Mouse (Mus musculus) lung, embryonic 15.5 days (tissue): ENCODE measurements around the gene Eif4g1. TPM values are rescaled to one million over a fixed set of nuclear protein-coding genes. Genes with fewer than 3 reads are reported as not detected.
"Not testable (repeated sequence)": the region's sequence is repeated elsewhere in the genome, so short reads cannot be mapped to it uniquely, and the experiment has no call there.

Experiments
- ATAC-seq: fragments of 200-750 bp; cut with Nextera tagmentation; 2 replicates; pipeline ENCODE4 v1.8.0; 2017; ENCODE audit warnings: moderate number of reproducible peaks, borderline replicate concordance; ENCODE audit not compliant: low FRiP score, low TSS enrichment; ENCODE audit errors: extremely low read depth
- H3K27ac ChIP-seq: fragments of 300-500 bp; sonication (generic); 2 replicates; pipeline ENCODE4 v1.5.1; 2015; ENCODE audit warnings: moderate library complexity, mild to moderate bottlenecking, inconsistent platforms
- H3K27me3 ChIP-seq: fragments of 300-500 bp; sonication (generic); 2 replicates; pipeline ENCODE4 v1.6.1; 2015; ENCODE audit warnings: inconsistent platforms
- H3K36me3 ChIP-seq: fragments of 300-500 bp; sonication (generic); 2 replicates; pipeline ENCODE4 v1.6.1; 2015; ENCODE audit warnings: inconsistent platforms
- H3K4me1 ChIP-seq: fragments of 300-500 bp; sonication (generic); 2 replicates; pipeline ENCODE4 v1.6.1; 2015; ENCODE audit warnings: inconsistent platforms
- H3K4me2 ChIP-seq: fragments of 300-500 bp; sonication (generic); 2 replicates; pipeline ENCODE4 v1.6.1; 2015; ENCODE audit warnings: inconsistent platforms, mild to moderate bottlenecking, moderate library complexity
- H3K4me3 ChIP-seq: fragments of 300-500 bp; sonication (generic); 2 replicates; pipeline ENCODE4 v1.5.1; 2015; ENCODE audit warnings: mild to moderate bottlenecking, inconsistent platforms
- H3K9ac ChIP-seq: fragments of 300-500 bp; sonication (generic); 2 replicates; pipeline ENCODE4 v1.6.1; 2015; ENCODE audit warnings: inconsistent platforms
- H3K9me3 ChIP-seq: fragments of 300-500 bp; sonication (generic); 2 replicates; pipeline ENCODE4 v1.6.1; 2016; ENCODE audit warnings: inconsistent platforms
- WGBS: fragments of 180-500 bp; shearing (Covaris S2); methylation state at CpG from one replicate; pipeline ENCODE4 v1.1.7; 2015; 5-methylcytosine and 5-hydroxymethylcytosine counted together
- polyA plus RNA-seq: library from polyadenylated mRNA; unstranded; fragments of >200 nt; fragmentation: Nextera tagmentation; extraction: Ambion mirVana; gene quantifications from 2 replicates; pipeline ENCODE4 v1.2.1, GENCODE M21; 2015

The Eif4g1 gene
- polyA plus RNA-seq, result 170 and 177 TPM in 2 replicates

- ATAC-seq, result not testable (repeated sequence)
These were observed at the start of gene Eif4g1 for GRCm38 (mm10) chr16:20668013-20668412. TSS of gene Eif4g1 (plus strand) at chr16:20668313.

GRCm38 (mm10) chr16:20619541-20620398 lies 48.3 kb upstream of the Eif4g1 start:
- ATAC-seq, result peak; percentile 34; the same call in 1 of the 2 replicates
- peak overlapping the region; percentile 81 for H3K4me3 ChIP-seq
- peaks cover 33% of the 10 kb centered on the region for H3K4me1 ChIP-seq
- peaks cover 34% of the 10 kb centered on the region for H3K27me3 ChIP-seq
- no peak overlapping the region for H3K9ac ChIP-seq
- H3K36me3 ChIP-seq, result 0 out of 2 replicates have a peak, but pooled peaks cover 2% of the 10 kb centered on the region
- H3K4me2 ChIP-seq, result peak overlapping the region; percentile 100
- no peak overlapping the region for H3K27ac ChIP-seq
- no peaks in the 10 kb centered on the region for H3K9me3 ChIP-seq
- 2% methylated on average over 82 of the region's 83 CpGs for WGBS

More at GRCm38 (mm10) chr16:20668013-20668412, at the start of gene Eif4g1:
- H3K27ac ChIP-seq, H3K4me1 ChIP-seq, H3K4me3 ChIP-seq, H3K9ac ChIP-seq, H3K4me2 ChIP-seq, H3K36me3 ChIP-seq, H3K27me3 ChIP-seq, H3K9me3 ChIP-seq: not testable (repeated sequence)
- WGBS, result 91% methylated on average over 5 of the region's 6 CpGs

DNA sequence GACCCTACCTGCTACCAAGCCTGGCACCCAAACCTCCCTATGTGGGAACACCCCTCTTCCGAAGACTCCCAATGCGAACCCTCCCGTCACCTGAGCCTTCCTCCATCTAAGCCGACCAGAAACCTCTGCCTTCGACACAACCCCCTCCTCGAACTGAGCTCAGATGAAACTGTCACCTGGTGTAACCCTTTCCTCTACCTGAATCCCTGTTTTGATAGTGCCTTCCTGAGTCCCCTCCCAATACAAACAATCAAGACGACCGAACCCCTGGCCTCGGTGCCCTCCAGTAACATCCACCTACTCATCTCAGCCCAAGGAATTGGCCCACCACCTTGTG lies 47.7 kb upstream of the Eif4g1 start:
- Histone ChIP-seq H3K27ac (no peak overlapping the region), H3K4me2 (peak overlapping the region; percentile 100), H3K36me3 (0 out of 2 replicates have a peak, but pooled peaks cover 2% of the 10 kb centered on the region), H3K4me3 (peak overlapping the region; percentile 81), H3K27me3 (peaks cover 34% of the 10 kb centered on the region), H3K9me3 (no peaks in the 10 kb centered on the region), H3K9ac (no peak overlapping the region; the same call in 1 of the 2 replicates), H3K4me1 (peaks cover 33% of the 10 kb centered on the region)
- ATAC-seq, result no peak
- WGBS, result 0% methylated on average over 9 of the region's 9 CpGs

GRCm38 (mm10) chr16:20620751-20621190 lies 47.3 kb upstream of the Eif4g1 start:
- Histone ChIP-seq H3K27me3 (peaks cover 34% of the 10 kb centered on the region), H3K36me3 (0 out of 2 replicates have a peak, but pooled peaks cover 2% of the 10 kb centered on the region), H3K4me1 (peaks cover 33% of the 10 kb centered on the region), H3K9me3 (no peaks in the 10 kb centered on the region), H3K9ac (peak overlapping the region; percentile 66), H3K27ac (no peak overlapping the region), H3K4me2 (peak overlapping the region; percentile 100), H3K4me3 (peak overlapping the region; percentile 81)
- 2% methylated on average over 32 of the region's 32 CpGs for WGBS
- peak; percentile 8; the same call in 1 of the 2 replicates for ATAC-seq

GRCm38 (mm10) chr16:20621191-20621990 lies 46.7 kb upstream of the Eif4g1 start, which contains the start of gene Camk2n2:
TSS of gene Camk2n2 (minus strand) at chr16:20621287.
- peak within 1 kb of the TSS; percentile 66 for H3K9ac ChIP-seq
- H3K36me3 ChIP-seq, result 0 out of 2 replicates have a peak, but pooled peaks cover 2% of the 10 kb centered on the region
- peak within 1 kb of the TSS; percentile 81 for H3K4me3 ChIP-seq
- ATAC-seq, result peak; percentile 62
- H3K27ac ChIP-seq, result peak within 1 kb of the TSS; percentile 64
- H3K4me1 ChIP-seq, result peaks cover 33% of the 10 kb centered on the region
- H3K4me2 ChIP-seq, result peak within 1 kb of the TSS; percentile 100
- 2% methylated on average over 73 of the region's 92 CpGs for WGBS
- H3K27me3 ChIP-seq, result peaks cover 34% of the 10 kb centered on the region
- H3K9me3 ChIP-seq, result no peaks in the 10 kb centered on the region

GRCm38 (mm10) chr16:20621991-20622685 lies 46.0 kb upstream of the Eif4g1 start:
- H3K4me3 ChIP-seq, result peak overlapping the region; percentile 81
- 0 out of 2 replicates have a peak, but pooled peaks cover 2% of the 10 kb centered on the region for H3K36me3 ChIP-seq
- H3K27me3 ChIP-seq, result peaks cover 34% of the 10 kb centered on the region
- WGBS, result under 1% methylated on average over 34 of the region's 37 CpGs
- H3K4me2 ChIP-seq, result peak overlapping the region; percentile 100
- H3K9me3 ChIP-seq, result no peaks in the 10 kb centered on the region
- H3K9ac ChIP-seq, result peak overlapping the region; percentile 66
- ATAC-seq, result peak; percentile 73
- H3K4me1 ChIP-seq, result peaks cover 33% of the 10 kb centered on the region
- H3K27ac ChIP-seq, result peak overlapping the region; percentile 64

DNA sequence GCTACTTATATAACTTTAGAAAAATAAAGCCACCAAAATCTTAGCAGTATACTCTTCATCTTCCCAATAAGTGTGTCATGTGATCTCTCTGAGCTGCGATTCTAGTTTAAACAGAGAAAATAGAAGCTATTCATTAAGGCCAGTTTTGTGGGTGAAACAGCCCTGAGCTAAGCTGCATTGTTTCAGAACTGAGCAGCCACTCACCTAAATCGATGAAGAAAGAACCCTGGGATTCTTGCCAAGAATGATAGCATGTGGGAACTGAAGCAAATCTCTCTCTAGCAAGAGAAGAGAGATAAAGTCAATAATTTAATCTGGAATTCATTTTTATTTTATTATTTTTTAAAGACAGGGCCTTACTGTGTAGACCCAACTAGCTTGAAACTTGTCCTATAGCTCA lies 44.9 kb upstream of the Eif4g1 start:
- 33% methylated on average over 2 of the region's 2 CpGs for WGBS
- H3K27me3 ChIP-seq, result peaks cover 34% of the 10 kb centered on the region
- no peak overlapping the region for H3K27ac ChIP-seq
- peaks cover 33% of the 10 kb centered on the region for H3K4me1 ChIP-seq
- no peak overlapping the region for H3K9ac ChIP-seq
- no peaks in the 10 kb centered on the region for H3K9me3 ChIP-seq
- no peak overlapping the region for H3K4me2 ChIP-seq
- no peak for ATAC-seq
- H3K36me3 ChIP-seq, result no peaks in the 10 kb centered on the region
- no peak overlapping the region for H3K4me3 ChIP-seq

- peak overlapping the region; percentile 94 for H3K4me2 ChIP-seq
These were observed 39.2 kb upstream of the Eif4g1 start for GRCm38 (mm10) chr16:20628871-20629391.

DNA sequence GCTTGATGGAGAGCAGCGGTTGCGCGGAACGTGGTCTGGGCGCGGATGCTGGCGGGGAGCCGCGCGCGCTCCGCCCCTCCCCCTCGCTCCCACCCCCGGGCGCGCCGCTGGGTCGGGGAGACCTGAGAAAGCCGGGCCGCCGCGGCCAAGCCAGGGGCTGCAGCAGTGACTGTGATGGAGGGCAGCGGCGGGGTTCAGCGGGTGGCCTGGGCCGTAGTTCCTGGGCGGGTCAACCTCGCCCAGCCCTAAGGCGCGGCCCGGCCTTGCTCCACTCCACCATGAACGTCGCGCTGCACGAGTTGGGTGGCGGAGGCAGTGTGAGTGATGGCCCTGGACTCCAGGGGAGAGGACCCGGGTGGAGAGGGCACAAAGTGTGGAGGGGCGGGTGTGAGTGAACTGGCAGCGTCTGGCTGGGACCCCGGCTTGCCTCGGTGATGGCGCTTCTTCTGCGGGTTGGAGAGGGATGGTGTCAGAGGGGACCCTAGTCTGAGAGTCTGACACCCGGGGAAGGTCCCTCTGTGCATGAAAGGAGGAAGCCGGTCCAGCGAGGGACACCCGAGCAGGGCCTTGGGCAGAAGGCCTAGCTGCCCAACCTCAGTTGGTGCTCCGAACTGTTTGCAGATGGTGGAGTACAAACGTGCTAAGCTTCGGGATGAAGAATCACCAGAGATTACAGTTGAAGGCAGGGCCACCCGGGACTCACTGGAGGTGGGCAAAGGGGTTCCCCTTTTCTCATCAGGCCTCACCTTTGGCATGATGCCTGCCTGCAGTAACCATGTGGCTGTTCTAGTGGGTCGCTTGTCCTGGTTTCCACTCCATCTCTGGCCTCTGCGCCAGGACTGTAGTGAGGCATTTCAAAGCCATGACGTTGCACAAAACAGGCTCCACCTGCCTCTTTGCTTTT lies 38.1 kb upstream of the Eif4g1 start, which contains the start of gene Ece2:
Ece2 (plus strand) TSS at position 98 of the 904 bp plus-strand sequence.
- Histone ChIP-seq H3K4me3 (peak within 1 kb of the TSS; percentile 53), H3K36me3 (no peaks in the 10 kb centered on the region), H3K9me3 (no peaks in the 10 kb centered on the region), H3K27me3 (peaks cover 29% of the 10 kb centered on the region), H3K9ac (peak within 1 kb of the TSS; percentile 58), H3K4me2 (peak within 1 kb of the TSS; percentile 94), H3K27ac (no peak within 1 kb of the TSS), H3K4me1 (peaks cover 13% of the 10 kb centered on the region; the same call in 1 of the 2 replicates)
- 5% methylated on average over 54 of the region's 54 CpGs for WGBS
- peak; percentile 69; the same call in 1 of the 2 replicates for ATAC-seq

More at GRCm38 (mm10) chr16:20628871-20629391, 39.2 kb upstream of the Eif4g1 start:
- Histone ChIP-seq H3K27ac (no peak overlapping the region), H3K9ac (no peak overlapping the region), H3K4me1 (peaks cover 13% of the 10 kb centered on the region; the same call in 1 of the 2 replicates), H3K4me3 (no peak overlapping the region), H3K9me3 (no peaks in the 10 kb centered on the region), H3K27me3 (peaks cover 29% of the 10 kb centered on the region), H3K36me3 (no peaks in the 10 kb centered on the region)
- 51% methylated on average over 11 of the region's 11 CpGs for WGBS
- no peak for ATAC-seq

GRCm38 (mm10) chr16:20637410-20637809 lies 30.7 kb upstream of the Eif4g1 start:
- Histone ChIP-seq H3K9ac (no peak overlapping the region), H3K27ac (no peak overlapping the region), H3K36me3 (no peaks in the 10 kb centered on the region), H3K4me1 (no peaks in the 10 kb centered on the region), H3K9me3 (no peaks in the 10 kb centered on the region), H3K4me3 (no peak overlapping the region), H3K27me3 (no peaks in the 10 kb centered on the region), H3K4me2 (no peak overlapping the region)
- 68% methylated on average over 8 of the region's 8 CpGs for WGBS
- no peak for ATAC-seq
